Mouse (Mus musculus): ENCODE measurements around the gene Smad6.

DNA sequence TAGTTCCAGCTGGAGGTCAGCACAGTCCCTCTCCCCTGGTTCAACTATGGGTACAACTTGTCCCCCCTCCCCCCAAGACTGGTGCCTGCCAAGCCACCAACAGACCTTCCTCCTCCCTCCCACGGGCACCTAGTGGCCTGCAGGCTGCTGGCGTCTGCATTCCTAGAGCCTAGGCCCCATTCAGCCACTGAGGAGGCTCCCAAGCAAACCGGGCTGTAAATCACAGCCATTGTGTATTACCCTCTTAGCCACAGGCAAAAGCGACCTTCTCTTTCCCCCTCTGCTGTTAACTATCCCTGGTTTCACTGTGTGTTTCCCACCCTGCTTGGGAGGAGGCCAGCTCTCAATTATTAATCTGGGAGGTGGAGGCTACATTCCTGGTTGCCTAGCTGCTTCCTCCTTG is 56.3 kb downstream of the Smad6 start:
- TF ChIP-seq POLR2A (IDR thresholded peaks at IDR 0.05; ENCODE audit: extremely low read depth, insufficient read depth, low read length) = no peak
- no peak for TF ChIP-seq CTCF (IDR thresholded peaks at IDR 0.05; ENCODE audit: low read depth, low read length)
